Mouse (Mus musculus) stomach, embryonic 16.5 days (tissue): Measurements from ENCODE around the gene Efcab11. TPM values are rescaled to one million over a fixed set of nuclear protein-coding genes. Genes with fewer than 3 reads are reported as not detected.
A peak's percentile ranks its signal among the peaks of the same experiment; 100 is the strongest.

Experiments
- ATAC-seq: fragments of 200-750 bp; cut with Nextera tagmentation; 2 replicates; pipeline ENCODE4 v1.8.0; 2017; ENCODE audit warnings: moderate number of reproducible peaks, moderate TSS enrichment; ENCODE audit not compliant: insufficient read depth, low FRiP score
- H3K27ac ChIP-seq: fragments of 300-500 bp; sonication (generic); 2 replicates; pipeline ENCODE4 v1.5.1; 2014; ENCODE audit warnings: low read length
- H3K27me3 ChIP-seq: fragments of 300-500 bp; sonication (generic); 2 replicates; pipeline ENCODE4 v1.6.1; 2014; ENCODE audit warnings: low read length, control low read depth, mixed read lengths; ENCODE audit not compliant: control insufficient read depth, insufficient read depth
- H3K36me3 ChIP-seq: fragments of 300-500 bp; sonication (generic); 2 replicates; pipeline ENCODE4 v1.6.1; 2014; ENCODE audit warnings: low read length; ENCODE audit not compliant: control insufficient read depth, insufficient read depth
- H3K4me1 ChIP-seq: fragments of 300-500 bp; sonication (generic); 2 replicates; pipeline ENCODE4 v1.6.1; 2014; ENCODE audit warnings: low read length, control low read depth, mixed read lengths; ENCODE audit not compliant: control insufficient read depth, insufficient read depth
- H3K4me2 ChIP-seq: fragments of 300-500 bp; sonication (generic); 2 replicates; pipeline ENCODE4 v1.6.1; 2014; ENCODE audit warnings: low read depth, low read length, mixed read lengths
- H3K4me3 ChIP-seq: fragments of 300-500 bp; sonication (generic); replicated peaks from 2 replicates; pipeline ENCODE4 v1.5.1; 2014; ENCODE audit warnings: mild to moderate bottlenecking, low read length
- H3K9ac ChIP-seq: fragments of 300-500 bp; sonication (generic); 2 replicates; pipeline ENCODE4 v1.6.1; 2014; ENCODE audit warnings: low read length
- H3K9me3 ChIP-seq: fragments of 300-500 bp; sonication (generic); replicated peaks from 2 replicates; pipeline ENCODE4 v1.6.1; 2016; ENCODE audit warnings: low read length, control low read depth; ENCODE audit not compliant: control insufficient read depth
- WGBS: fragments of 180-500 bp; shearing (Covaris S2); extraction: QIAGEN DNeasy Blood & Tissue Kit; methylation state at CpG from one replicate; pipeline ENCODE4 v1.1.7; 2014; 5-methylcytosine and 5-hydroxymethylcytosine counted together
- polyA plus RNA-seq: library from polyadenylated mRNA; unstranded; fragments of >200 nt; fragmentation: Nextera tagmentation; extraction: Ambion mirVana; gene quantifications from 2 replicates; pipeline ENCODE4 v1.2.1, GENCODE M21; 2015

Efcab11 gene
- polyA plus RNA-seq, 1 experiment from 2014 or later: 9.9 TPM

- WGBS: 82% methylated on average over 5 of the region's 5 CpGs
- H3K9ac ChIP-seq: no peak overlapping the region
- H3K27ac ChIP-seq: no peak overlapping the region
- no peak overlapping the region for H3K4me2 ChIP-seq
- no peaks in the 10 kb centered on the region for H3K9me3 ChIP-seq
- ATAC-seq: no peak
- H3K4me3 ChIP-seq: no peak overlapping the region
- no peaks in the 10 kb centered on the region for H3K36me3 ChIP-seq
- no peaks in the 10 kb centered on the region for H3K4me1 ChIP-seq
- H3K27me3 ChIP-seq: no peaks in the 10 kb centered on the region
These were observed 110.5 kb downstream of the Efcab11 start for GRCm38 (mm10) chr12:99773636-99774193.

- WGBS: 70% methylated on average over 7 of the region's 7 CpGs
- Histone ChIP-seq H3K4me3 (no peak overlapping the region), H3K27me3 (no peaks in the 10 kb centered on the region), H3K4me1 (no peaks in the 10 kb centered on the region), H3K36me3 (no peaks in the 10 kb centered on the region), H3K9me3 (no peaks in the 10 kb centered on the region), H3K4me2 (no peak overlapping the region), H3K9ac (no peak overlapping the region), H3K27ac (no peak overlapping the region)
- ATAC-seq: no peak
These were observed 113.2 kb downstream of the Efcab11 start for GRCm38 (mm10) chr12:99771018-99771417.

DNA sequence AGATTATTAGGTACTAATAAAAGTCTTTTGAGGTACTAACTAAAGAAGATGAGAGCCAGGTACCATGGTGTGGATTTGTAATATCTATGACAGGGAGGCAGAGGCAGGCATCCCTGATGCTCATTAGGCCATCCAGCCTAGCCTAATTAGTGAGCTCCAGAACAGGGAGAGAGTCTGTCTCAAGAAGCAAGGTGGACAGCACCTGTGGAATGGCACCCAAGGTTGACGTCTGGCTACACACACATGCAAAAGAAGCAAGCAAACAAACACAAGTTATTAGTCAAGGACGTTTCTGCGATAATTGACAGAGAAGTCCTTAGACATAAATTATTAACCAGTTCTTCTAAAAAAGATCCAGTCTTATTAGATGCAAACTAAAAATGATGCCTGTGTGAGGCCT is 114.6 kb downstream of the Efcab11 start:
- WGBS: 75% methylated on average over 3 of the region's 3 CpGs
- no peaks in the 10 kb centered on the region for H3K27me3 ChIP-seq
- H3K4me2 ChIP-seq: no peak overlapping the region

GRCm38 (mm10) chr12:99767691-99768090 is 116.5 kb downstream of the Efcab11 start:
- Histone ChIP-seq H3K4me3 (no peak overlapping the region), H3K4me2 (no peak overlapping the region), H3K36me3 (no peaks in the 10 kb centered on the region), H3K27me3 (no peaks in the 10 kb centered on the region), H3K9me3 (no peaks in the 10 kb centered on the region), H3K4me1 (no peaks in the 10 kb centered on the region), H3K9ac (no peak overlapping the region), H3K27ac (no peak overlapping the region)
- 89% methylated on average over 11 of the region's 11 CpGs for WGBS
- ATAC-seq: no peak

More for the DNA sequence above, 114.6 kb downstream of the Efcab11 start:
- H3K36me3 ChIP-seq: no peaks in the 10 kb centered on the region
- H3K27ac ChIP-seq: no peak overlapping the region
- H3K9me3 ChIP-seq: no peaks in the 10 kb centered on the region
- H3K4me1 ChIP-seq: no peaks in the 10 kb centered on the region
- no peak overlapping the region for H3K9ac ChIP-seq
- H3K4me3 ChIP-seq: no peak overlapping the region
- ATAC-seq: no peak

DNA sequence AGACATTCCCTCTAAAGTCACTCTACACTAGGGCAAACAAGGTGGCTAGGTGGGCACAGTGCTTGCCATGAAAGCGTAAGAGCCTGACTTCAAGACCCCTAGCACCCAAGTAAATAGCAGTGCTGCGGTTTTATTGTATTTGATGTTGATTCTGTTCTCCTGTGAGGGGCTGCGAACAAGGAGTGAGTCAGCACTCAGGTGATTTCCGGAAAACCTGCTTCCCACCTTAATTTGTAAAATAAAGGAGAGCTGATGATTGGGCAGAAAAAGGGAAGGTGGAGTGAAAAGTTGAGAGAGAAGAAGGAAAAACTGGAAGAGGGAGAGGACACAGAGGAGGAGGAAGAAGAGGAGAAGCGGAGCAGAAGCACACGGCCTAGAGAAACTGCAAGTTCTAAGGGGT is 118.3 kb downstream of the Efcab11 start:
- no peak for ATAC-seq
- whole genome bisulfite sequencing: 73% methylated on average over 6 of the region's 6 CpGs

DNA sequence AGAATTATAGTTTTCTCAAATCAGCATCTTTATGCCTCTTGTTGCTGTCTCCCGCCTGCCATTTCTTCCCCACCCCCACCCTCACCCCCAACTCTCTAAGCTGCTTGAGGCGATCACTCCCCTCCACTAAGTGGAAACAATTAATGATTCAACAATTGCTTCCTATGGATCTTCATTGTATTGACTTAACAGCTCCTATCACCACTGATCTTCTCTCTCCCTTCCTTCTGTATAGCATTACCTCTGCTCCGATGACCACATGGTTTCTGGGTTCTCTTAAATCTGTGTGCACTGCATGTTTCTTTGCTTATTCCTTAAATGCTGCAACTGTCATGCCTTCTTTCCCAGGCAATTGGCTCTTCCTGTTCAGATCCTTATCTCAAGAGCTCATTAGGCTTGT is 120.2 kb downstream of the Efcab11 start:
- Histone ChIP-seq H3K36me3 (no peaks in the 10 kb centered on the region), H3K4me1 (no peaks in the 10 kb centered on the region), H3K4me2 (no peak overlapping the region), H3K4me3 (no peak overlapping the region), H3K9me3 (no peaks in the 10 kb centered on the region), H3K27ac (no peak overlapping the region), H3K27me3 (no peaks in the 10 kb centered on the region), H3K9ac (no peak overlapping the region)
- ATAC-seq: no peak
- 84% methylated on average over 3 of the region's 3 CpGs for WGBS

More for the DNA sequence above, 118.3 kb downstream of the Efcab11 start:
- no peaks in the 10 kb centered on the region for H3K27me3 ChIP-seq
- no peak overlapping the region for H3K27ac ChIP-seq
- H3K9ac ChIP-seq: no peak overlapping the region
- no peak overlapping the region for H3K4me2 ChIP-seq
- no peaks in the 10 kb centered on the region for H3K4me1 ChIP-seq
- no peaks in the 10 kb centered on the region for H3K36me3 ChIP-seq
- H3K9me3 ChIP-seq: no peaks in the 10 kb centered on the region
- H3K4me3 ChIP-seq: no peak overlapping the region

- Histone ChIP-seq H3K27me3 (no peaks in the 10 kb centered on the region), H3K4me3 (no peak overlapping the region), H3K4me2 (peak overlapping the region; percentile 49; the same call in 1 of the 2 replicates), H3K27ac (no peak overlapping the region), H3K36me3 (no peaks in the 10 kb centered on the region), H3K9ac (no peak overlapping the region), H3K4me1 (no peaks in the 10 kb centered on the region), H3K9me3 (no peaks in the 10 kb centered on the region)
- WGBS: 59% methylated on average over 15 of the region's 15 CpGs
- ATAC-seq: peak; percentile 80; the same call in 1 of the 2 replicates
These were observed 126.3 kb downstream of the Efcab11 start for GRCm38 (mm10) chr12:99757754-99758526.

DNA sequence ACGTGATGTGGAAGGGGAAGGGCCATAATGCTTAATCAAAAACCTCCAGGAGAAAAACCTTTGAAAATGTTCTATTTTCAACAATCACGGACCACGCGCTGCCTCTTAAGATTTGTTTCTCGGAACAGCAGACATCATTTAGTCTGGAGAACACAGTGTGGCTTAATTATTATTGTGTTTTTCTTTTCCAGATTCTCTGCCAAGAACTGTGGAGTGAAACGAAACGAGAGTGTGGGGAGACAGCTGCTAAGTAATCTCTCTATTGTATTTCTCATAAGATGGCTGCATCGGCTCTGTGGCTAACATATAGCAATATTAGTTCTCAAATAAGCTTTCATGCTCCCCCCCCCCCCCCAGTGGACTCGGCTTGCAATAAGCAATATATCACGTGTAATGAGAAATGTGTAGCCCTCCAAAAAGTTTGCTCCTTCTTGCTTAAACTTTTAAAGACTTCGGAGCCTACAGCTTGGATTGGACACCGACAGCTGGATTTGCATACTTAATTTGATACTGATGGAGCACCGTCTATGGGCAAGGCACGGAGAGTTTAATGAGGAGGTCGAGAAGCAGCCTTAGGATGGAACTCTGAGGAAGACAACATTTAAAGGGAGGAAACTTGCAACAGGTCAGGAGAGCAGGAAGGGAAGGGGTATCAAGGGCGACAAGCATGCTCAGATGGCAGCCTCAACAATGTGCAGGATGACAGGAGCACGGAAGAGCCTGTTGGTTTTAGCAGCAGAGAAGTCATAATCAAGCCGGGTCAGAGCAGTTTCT is 127.1 kb downstream of the Efcab11 start:
- H3K9me3 ChIP-seq: no peaks in the 10 kb centered on the region
- WGBS: 44% methylated on average over 18 of the region's 18 CpGs

DNA sequence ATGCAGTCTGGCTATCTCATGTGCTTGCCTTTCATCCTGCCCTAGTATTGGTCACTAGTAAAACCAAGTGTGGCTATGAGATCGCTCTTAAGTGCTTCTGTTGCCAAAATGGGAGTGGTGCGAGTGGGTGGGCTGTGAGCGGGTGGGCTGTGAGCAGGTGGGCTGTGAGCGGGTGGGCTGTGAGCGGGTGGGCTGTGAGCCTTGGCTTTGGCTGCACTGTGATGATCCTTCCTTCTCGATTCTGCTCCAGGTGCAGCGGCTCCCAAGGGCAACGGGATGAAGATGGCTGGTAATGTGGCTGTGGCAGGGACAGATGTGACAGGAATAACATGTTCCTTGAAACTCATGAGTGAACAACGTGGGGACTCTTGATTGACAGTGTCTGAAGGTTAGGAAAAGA is 128.0 kb downstream of the Efcab11 start:
- no peak overlapping the region for H3K4me3 ChIP-seq
- 86% methylated on average over 9 of the region's 9 CpGs for whole genome bisulfite sequencing
- H3K4me1 ChIP-seq: no peaks in the 10 kb centered on the region
- no peaks in the 10 kb centered on the region for H3K36me3 ChIP-seq
- ATAC-seq: no peak
- no peak overlapping the region for H3K9ac ChIP-seq
- no peak overlapping the region for H3K27ac ChIP-seq
- H3K27me3 ChIP-seq: no peaks in the 10 kb centered on the region
- no peaks in the 10 kb centered on the region for H3K9me3 ChIP-seq
- H3K4me2 ChIP-seq: no peak overlapping the region

More for the DNA sequence above, 127.1 kb downstream of the Efcab11 start:
- Histone ChIP-seq H3K36me3 (no peaks in the 10 kb centered on the region), H3K27ac (peak overlapping the region; percentile 30; the same call in 1 of the 2 replicates), H3K4me2 (peak overlapping the region; percentile 49), H3K4me1 (no peaks in the 10 kb centered on the region), H3K9ac (0 out of 2 replicates have a peak overlapping the region, but pooled peaks have one; percentile 9), H3K4me3 (peak overlapping the region; percentile 1; the same call in 1 of the 2 replicates), H3K27me3 (no peaks in the 10 kb centered on the region)
- 0 out of 2 replicates have a peak, but pooled peaks have one; percentile 10 for ATAC-seq
